Mouse (Mus musculus) ES-E14 (cell line): Measurements from ENCODE around the gene Fermt3. TPM values are rescaled to one million over a fixed set of nuclear protein-coding genes. Genes with fewer than 3 reads are reported as not detected.

Source experiments
- DNase-seq: peaks from one replicate; pipeline ENCODE4 v3.0.0-alpha.2; 2013; ENCODE audit warnings: low read depth, low spot score
- H3K27ac ChIP-seq: 2 replicates; pipeline ENCODE4 v1.5.1; 2012; ENCODE audit warnings: low read depth, mild to moderate bottlenecking, low read length, moderate library complexity, mixed read lengths; ENCODE audit not compliant: poor library complexity, insufficient read depth, severe bottlenecking
- H3K36me3 ChIP-seq: 2 replicates; pipeline ENCODE4 v1.6.1; 2012; ENCODE audit warnings: mild to moderate bottlenecking, low read length, moderate library complexity, mixed read lengths; ENCODE audit not compliant: control insufficient read depth, poor library complexity, insufficient read depth, severe bottlenecking
- H3K4me1 ChIP-seq, 2 experiments: fragments of 150-350 bp in 1 of 2; sonication (generic) in 1 of 2; 2 replicates each; pipeline ENCODE4 v1.6.1; 2012; ENCODE audit warnings: low read length in 2 of 2, mild to moderate bottlenecking in 1 of 2, mixed read lengths in 1 of 2; ENCODE audit not compliant: control insufficient read depth in 2 of 2, insufficient read depth in 2 of 2, poor library complexity in 1 of 2
- H3K4me3 ChIP-seq, 2 experiments: fragments of 150-350 bp in 1 of 2; sonication (generic) in 1 of 2; 2 replicates each; pipeline ENCODE4 v1.5.1; 2012; ENCODE audit warnings: low read length in 2 of 2, low read depth in 1 of 2, mild to moderate bottlenecking in 1 of 2, mixed read lengths in 1 of 2; ENCODE audit not compliant: insufficient read depth in 1 of 2, poor library complexity in 1 of 2, severe bottlenecking in 1 of 2
- H3K9ac ChIP-seq: 2 replicates; pipeline ENCODE4 v1.6.1; 2012; ENCODE audit warnings: low read depth, mild to moderate bottlenecking, low read length, mixed read lengths; ENCODE audit not compliant: poor library complexity, insufficient read depth, severe bottlenecking
- H3K9me3 ChIP-seq: fragments of 150-350 bp; sonication (generic); 2 replicates; pipeline ENCODE4 v1.6.1; 2012; ENCODE audit warnings: low read depth, mild to moderate bottlenecking, low read length; ENCODE audit not compliant: control insufficient read depth, insufficient read depth
- CHD2 ChIP-seq: IDR thresholded peaks from 2 replicates; pipeline ENCODE4 v1.6.1; 2014; ENCODE audit warnings: mild to moderate bottlenecking, low read depth, low read length, inconsistent platforms
- HCFC1 ChIP-seq: IDR thresholded peaks from 2 replicates; pipeline ENCODE4 v1.6.1; 2012; ENCODE audit warnings: low read length, inconsistent platforms, borderline replicate concordance; ENCODE audit not compliant: insufficient read depth
- MAFK ChIP-seq: IDR thresholded peaks from 2 replicates; pipeline ENCODE4 v1.6.1; 2014; ENCODE audit warnings: mild to moderate bottlenecking, low read depth, low read length, inconsistent platforms; ENCODE audit not compliant: insufficient read depth
- ZC3H11A ChIP-seq: IDR thresholded peaks from 2 replicates; pipeline ENCODE4 v1.6.1; 2012; ENCODE audit warnings: low read depth, mild to moderate bottlenecking, inconsistent platforms, low read length, borderline replicate concordance
- ZNF384 ChIP-seq: IDR thresholded peaks from 2 replicates; pipeline ENCODE4 v1.6.1; 2012; ENCODE audit warnings: low read depth, low read length, inconsistent platforms
- in situ Hi-C, 2 experiments: fragments of 600-800 bp; cut with MboI; formaldehyde crosslinking; loops; one replicate each; pipeline ENCODE4 v1.15.1; 2025; ENCODE audit warnings: low sequenced_read_pairs in 2 of 2, inconsistent platforms in 1 of 2; ENCODE audit not compliant: unreplicated experiment in 2 of 2
- total RNA-seq: library from RNA; depleted of rRNA; stranded (reverse); fragments of 300-350 nt; gene quantifications from 2 replicates; pipeline ENCODE4 v1.2.3, GENCODE M21; 2012

The Fermt3 gene
- total RNA-seq, 1 experiment, result 2.6 TPM

DNA sequence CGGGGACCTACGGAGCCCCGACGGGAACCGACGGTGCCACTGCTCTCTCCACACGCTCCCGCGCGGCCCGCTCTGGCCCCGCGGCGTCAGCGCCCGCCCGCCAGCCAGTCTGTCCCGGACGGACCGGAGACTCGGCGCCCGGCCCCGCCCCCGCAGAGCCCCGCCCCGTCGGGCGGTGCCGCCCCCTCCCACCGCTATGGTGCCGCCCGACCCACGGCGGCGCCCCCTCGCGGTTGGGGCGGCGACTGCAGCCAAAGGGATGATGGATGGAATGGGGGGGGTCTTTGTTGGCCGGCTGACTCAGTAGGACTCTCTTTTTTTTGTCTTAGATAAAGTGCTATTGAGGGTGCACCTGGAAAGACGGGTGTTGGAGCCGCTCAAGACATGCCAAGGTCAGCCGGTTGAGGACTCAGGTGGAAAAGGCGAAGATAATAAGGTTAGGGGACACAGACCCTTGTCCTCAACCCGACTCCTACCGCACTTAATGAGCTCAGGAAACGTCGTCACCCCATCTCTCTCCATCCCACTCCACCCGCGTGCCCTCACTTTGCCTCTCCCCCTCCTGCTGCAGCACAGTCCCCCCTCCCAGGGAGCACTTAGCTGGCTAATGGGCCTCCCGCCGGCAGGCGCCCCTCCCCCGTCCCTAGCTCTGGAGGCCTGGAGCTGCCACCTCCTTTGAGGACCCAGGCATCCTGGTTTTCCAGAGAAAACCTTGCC lies 49.4 kb downstream of the Fermt3 start:
- Histone ChIP-seq H3K9me3 (no peaks in the 10 kb centered on the region), H3K4me3 (peak overlapping the region; percentile 74 to 87), H3K4me1 (peaks cover 11 to 39% of the 10 kb centered on the region in 2 experiments; a peak in 3 of 4 replicates), H3K9ac (peak overlapping the region; percentile 72), H3K27ac (peak overlapping the region; percentile 59; the same call in 1 of the 2 replicates), H3K36me3 (peaks cover 15% of the 10 kb centered on the region)
- no peak for DNase-seq
- TF ChIP-seq CHD2 (no peak), ZC3H11A (peak; percentile 21; the same call in 1 of the 2 replicates), MAFK (no peak), HCFC1 (0 out of 2 replicates have a peak, but pooled peaks have one; percentile 22), ZNF384 (no peak)
- in situ Hi-C loops, result no loop called here

DNA sequence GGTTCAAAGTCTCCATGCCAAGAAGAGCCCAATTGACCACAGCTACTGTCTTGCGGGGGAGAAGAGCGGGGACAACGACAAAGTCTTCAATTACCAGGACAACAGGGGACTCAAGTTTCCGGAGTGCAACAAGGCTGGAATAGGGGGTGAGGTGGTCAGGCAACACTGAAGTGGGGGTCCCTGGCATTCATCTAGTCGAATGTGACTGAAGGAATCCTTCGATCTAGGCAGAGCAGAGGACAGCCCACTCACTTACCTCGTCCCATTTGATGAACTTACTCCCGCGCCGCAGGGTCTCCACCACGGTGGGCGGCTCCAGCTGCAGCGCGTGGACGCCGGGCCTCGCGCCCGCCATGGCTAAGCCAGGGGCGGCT lies 50.0 kb downstream of the Fermt3 start:
- H3K4me3 ChIP-seq, result peak overlapping the region; percentile 74 to 87
- no peak overlapping the region for H3K27ac ChIP-seq
- H3K9ac ChIP-seq, result peak overlapping the region; percentile 72
- in situ Hi-C loops, result no loop called here
- peaks cover 11 to 39% of the 10 kb centered on the region in 2 experiments; a peak in 3 of 4 replicates for H3K4me1 ChIP-seq
- DNase-seq, result no peak
- H3K36me3 ChIP-seq, result peaks cover 21% of the 10 kb centered on the region
- H3K9me3 ChIP-seq, result no peaks in the 10 kb centered on the region
- TF ChIP-seq HCFC1 (no peak), ZC3H11A (no peak), ZNF384 (no peak), CHD2 (no peak), MAFK (no peak)

DNA sequence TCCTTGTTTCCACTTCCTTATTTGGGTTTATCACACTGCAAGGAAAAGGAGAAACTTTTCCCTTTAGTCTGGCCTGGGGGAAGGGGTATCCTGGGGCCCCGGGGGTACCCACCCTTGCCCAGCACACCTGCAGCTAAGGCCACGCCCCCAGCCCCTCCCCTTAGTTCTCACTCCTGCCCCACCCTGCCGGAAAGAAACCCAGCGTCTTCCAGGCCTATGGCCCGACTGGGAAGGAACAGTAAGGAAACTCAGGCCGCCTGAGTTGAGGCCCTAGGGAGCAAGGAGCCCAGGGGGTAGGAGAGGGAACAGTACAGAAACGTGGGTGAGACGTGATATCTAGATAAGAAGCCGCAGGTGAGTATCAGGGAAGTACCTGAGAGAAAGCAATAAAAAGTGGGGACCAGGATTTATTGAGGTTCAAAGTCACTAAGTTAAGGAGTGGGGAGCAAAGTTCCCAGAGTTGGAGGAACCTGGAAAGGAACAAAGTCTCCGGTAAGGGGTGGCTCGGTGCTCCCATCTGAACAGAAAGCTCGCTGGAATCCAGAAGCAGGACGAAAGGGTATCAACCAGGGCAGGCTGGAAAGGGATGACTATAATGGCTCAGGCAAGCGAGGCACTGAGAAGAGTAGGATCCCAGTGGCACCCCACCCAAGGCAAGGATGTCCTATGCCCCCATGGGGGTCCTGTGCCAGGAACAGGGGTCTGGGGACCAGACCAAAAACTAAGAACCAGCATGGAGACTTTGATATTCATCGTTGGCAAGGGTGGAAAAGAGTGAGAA lies 50.6 kb downstream of the Fermt3 start:
- Histone ChIP-seq H3K9ac (peak overlapping the region; percentile 72; the same call in 1 of the 2 replicates), H3K36me3 (peaks cover 27% of the 10 kb centered on the region), H3K27ac (no peak overlapping the region), H3K4me1 (peaks cover 9 to 38% of the 10 kb centered on the region in 2 experiments; a peak in 3 of 4 replicates), H3K4me3 (peak overlapping the region; percentile 74 to 87), H3K9me3 (no peaks in the 10 kb centered on the region)
- DNase-seq, result no peak
- in situ Hi-C loops, result no loop called here
- TF ChIP-seq ZC3H11A (no peak), MAFK (no peak), ZNF384 (no peak), CHD2 (no peak), HCFC1 (no peak)

DNA sequence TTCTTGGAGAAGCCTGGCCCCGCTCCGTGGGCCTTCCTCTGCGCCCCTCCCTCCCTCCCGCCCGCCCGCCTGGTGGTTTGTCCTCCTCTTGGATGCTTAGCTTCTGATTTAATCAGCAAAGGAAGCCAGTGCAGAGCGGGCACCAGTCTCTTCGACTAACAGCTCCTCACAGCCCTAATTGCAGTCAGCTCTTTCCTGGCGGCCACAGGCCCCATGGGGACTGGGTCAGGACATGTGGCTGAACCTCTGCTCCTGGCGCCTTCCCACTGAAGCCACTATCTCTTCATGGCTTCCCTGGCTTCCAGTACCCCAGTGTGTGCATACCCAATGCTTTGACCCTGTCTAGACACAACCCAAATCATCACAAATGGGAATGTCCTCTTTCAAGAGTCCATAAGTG lies 62.8 kb downstream of the Fermt3 start:
- in situ Hi-C loops, result no loop called here
- Histone ChIP-seq H3K4me3 (no peak overlapping the region), H3K36me3 (peaks cover 63% of the 10 kb centered on the region), H3K4me1 (peaks cover 0 to 12% of the 10 kb centered on the region in 2 experiments; a peak in 2 of 4 replicates), H3K27ac (no peak overlapping the region), H3K9me3 (no peaks in the 10 kb centered on the region), H3K9ac (no peak overlapping the region)
- no peak for DNase-seq
- no peak for TF ChIP-seq ZNF384
- TF ChIP-seq CHD2, result no peak
- TF ChIP-seq HCFC1, result no peak
- no peak for TF ChIP-seq ZC3H11A
- no peak for TF ChIP-seq MAFK
